Mouse (Mus musculus) lung, postnatal 0 days (tissue): ENCODE measurements around the gene Gli2. TPM values are rescaled to one million over a fixed set of nuclear protein-coding genes. Genes with fewer than 3 reads are reported as not detected.

Source experiments
- ATAC-seq: fragments of 200-750 bp; cut with Nextera tagmentation; 2 replicates; pipeline ENCODE4 v1.8.0; 2017; ENCODE audit warnings: moderate library complexity
- DNase-seq: peaks from one replicate; pipeline ENCODE4 v3.0.0-alpha.2; 2016; ENCODE audit warnings: low spot score
- H3K27ac ChIP-seq: fragments of 300-500 bp; sonication (generic); 2 replicates; pipeline ENCODE4 v1.5.1; 2014; ENCODE audit warnings: antibody characterized with exemption, mild to moderate bottlenecking, low read length, mixed read lengths
- H3K27me3 ChIP-seq: fragments of 300-500 bp; sonication (generic); replicated peaks from 2 replicates; pipeline ENCODE4 v1.6.1; 2014; ENCODE audit warnings: low read length, mixed read lengths; ENCODE audit not compliant: insufficient read depth
- H3K36me3 ChIP-seq: fragments of 300-500 bp; sonication (generic); 2 replicates; pipeline ENCODE4 v1.6.1; 2014; ENCODE audit warnings: low read length, mixed read lengths; ENCODE audit not compliant: insufficient read depth
- H3K4me1 ChIP-seq: fragments of 300-500 bp; sonication (generic); 2 replicates; pipeline ENCODE4 v1.6.1; 2014; ENCODE audit warnings: antibody characterized with exemption, low read depth, low read length, mixed read lengths; ENCODE audit not compliant: insufficient read depth
- H3K4me2 ChIP-seq: fragments of 300-500 bp; sonication (generic); replicated peaks from 2 replicates; pipeline ENCODE4 v1.6.1; 2014; ENCODE audit warnings: low read depth, mild to moderate bottlenecking, low read length, moderate library complexity, mixed read lengths
- H3K4me3 ChIP-seq: fragments of 300-500 bp; sonication (generic); 2 replicates; pipeline ENCODE4 v1.5.1; 2014; ENCODE audit warnings: low read depth, low read length
- H3K9ac ChIP-seq: fragments of 300-500 bp; sonication (generic); replicated peaks from 2 replicates; pipeline ENCODE4 v1.6.1; 2014; ENCODE audit warnings: low read depth, mild to moderate bottlenecking
- H3K9me3 ChIP-seq: fragments of 300-500 bp; sonication (generic); 2 replicates; pipeline ENCODE4 v1.6.1; 2016; ENCODE audit warnings: low read length, mixed read lengths
- CTCF ChIP-seq: IDR thresholded peaks from 2 replicates; pipeline ENCODE4 v1.5.1; 2016; ENCODE audit warnings: antibody characterized with exemption, mild to moderate bottlenecking
- EP300 ChIP-seq: IDR thresholded peaks from 2 replicates; pipeline ENCODE4 v1.6.1; 2016; ENCODE audit warnings: antibody characterized with exemption, mild to moderate bottlenecking, control low read depth
- WGBS: fragments of 180-500 bp; shearing (Covaris S2); extraction: QIAGEN DNeasy Blood & Tissue Kit; methylation state at CpG from one replicate; pipeline ENCODE4 v1.1.7; 2014; 5-methylcytosine and 5-hydroxymethylcytosine counted together
- polyA plus RNA-seq: library from polyadenylated mRNA; unstranded; fragments of >200 nt; fragmentation: Nextera tagmentation; extraction: Ambion mirVana; gene quantifications from 2 replicates; pipeline ENCODE4 v1.2.1, GENCODE M21; 2015

Gene Gli2
- polyA plus RNA-seq, 1 experiment from 2014 or later: 2.7 TPM

GRCm38 (mm10) chr1:119074910-119075309 is 21.5 kb upstream of the Gli2 start:
- ATAC-seq (no peak), DNase-seq (no peak)
- Histone ChIP-seq H3K27ac (no peak overlapping the region), H3K4me1 (no peaks in the 10 kb centered on the region), H3K4me3 (no peak overlapping the region), H3K4me2 (no peak overlapping the region), H3K9me3 (no peaks in the 10 kb centered on the region), H3K36me3 (no peaks in the 10 kb centered on the region), H3K9ac (no peak overlapping the region), H3K27me3 (peaks cover 4% of the 10 kb centered on the region)
- TF ChIP-seq EP300: no peak
- peak; percentile 50 for TF ChIP-seq CTCF
- 59% methylated on average over 6 of the region's 6 CpGs for whole genome bisulfite sequencing

- Histone ChIP-seq H3K36me3 (no peaks in the 10 kb centered on the region), H3K4me3 (no peak overlapping the region), H3K4me2 (no peak overlapping the region), H3K27me3 (peaks cover 4% of the 10 kb centered on the region), H3K4me1 (no peaks in the 10 kb centered on the region), H3K9ac (no peak overlapping the region), H3K27ac (no peak overlapping the region), H3K9me3 (no peaks in the 10 kb centered on the region)
- no peak for TF ChIP-seq EP300
- TF ChIP-seq CTCF: no peak
- WGBS: 83% methylated on average over 7 of the region's 7 CpGs
- ATAC-seq: no peak
- no peak for DNase-seq
Observed at GRCm38 (mm10) chr1:119073876-119074275, 20.5 kb upstream of the Gli2 start.

GRCm38 (mm10) chr1:119064892-119065671 is 11.7 kb upstream of the Gli2 start:
- Histone ChIP-seq H3K27me3 (no peaks in the 10 kb centered on the region), H3K9ac (no peak overlapping the region), H3K4me1 (no peaks in the 10 kb centered on the region), H3K4me3 (no peak overlapping the region), H3K27ac (no peak overlapping the region), H3K9me3 (no peaks in the 10 kb centered on the region), H3K4me2 (no peak overlapping the region), H3K36me3 (no peaks in the 10 kb centered on the region)
- ATAC-seq (no peak), DNase-seq (peak; percentile 24)
- TF ChIP-seq EP300 (no peak), CTCF (no peak)
- WGBS: 52% methylated on average over 20 of the region's 20 CpGs

- peaks cover 16% of the 10 kb centered on the region; the same call in 1 of the 2 replicates for H3K27me3 ChIP-seq
- peak; percentile 70 for DNase-seq
- no peak for TF ChIP-seq EP300
- H3K4me1 ChIP-seq: 0 out of 2 replicates have a peak, but pooled peaks cover 4% of the 10 kb centered on the region
- no peak overlapping the region for H3K27ac ChIP-seq
- ATAC-seq: peak; percentile 31
- H3K9ac ChIP-seq: no peak overlapping the region
- no peak overlapping the region for H3K4me3 ChIP-seq
- H3K9me3 ChIP-seq: no peaks in the 10 kb centered on the region
- 45% methylated on average over 8 of the region's 8 CpGs for whole genome bisulfite sequencing
- no peaks in the 10 kb centered on the region for H3K36me3 ChIP-seq
- no peak overlapping the region for H3K4me2 ChIP-seq
Observed at GRCm38 (mm10) chr1:119056491-119056890, 3.1 kb upstream of the Gli2 start.

- 0 out of 2 replicates have a peak, but pooled peaks cover 4% of the 10 kb centered on the region for H3K4me1 ChIP-seq
- peaks cover 21% of the 10 kb centered on the region; the same call in 1 of the 2 replicates for H3K27me3 ChIP-seq
- TF ChIP-seq EP300 (no peak), CTCF (no peak)
- no peak overlapping the region for H3K4me2 ChIP-seq
- H3K9ac ChIP-seq: no peak overlapping the region
- no peaks in the 10 kb centered on the region for H3K9me3 ChIP-seq
- no peak overlapping the region for H3K27ac ChIP-seq
- no peak overlapping the region for H3K4me3 ChIP-seq
- no peak for ATAC-seq
- no peak for DNase-seq
- no peaks in the 10 kb centered on the region for H3K36me3 ChIP-seq
- WGBS: 84% methylated on average over 4 of the region's 4 CpGs
Observed at GRCm38 (mm10) chr1:119055801-119056200, 2.4 kb upstream of the Gli2 start.

DNA sequence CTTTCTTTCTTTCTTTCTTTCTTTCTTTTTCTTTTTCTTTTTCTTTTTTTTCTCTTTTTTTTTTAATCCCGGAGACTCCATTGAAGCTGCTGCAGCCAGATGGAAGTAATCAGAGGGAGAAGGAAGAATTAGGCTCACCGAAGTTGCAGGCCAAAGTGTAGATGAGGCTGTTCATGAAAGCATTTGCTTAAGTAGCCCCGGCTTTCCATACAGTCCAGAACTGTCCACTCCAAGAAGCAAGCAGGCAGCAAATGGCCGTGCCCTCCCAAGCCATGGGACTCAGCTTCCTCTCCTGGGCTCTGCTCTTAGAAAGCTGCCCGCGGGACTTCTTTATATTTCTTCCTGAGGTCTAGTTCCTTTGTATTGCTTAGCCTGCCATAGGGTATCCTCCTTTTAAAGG is 1.0 kb upstream of the Gli2 start:
- Histone ChIP-seq H3K9me3 (no peaks in the 10 kb centered on the region), H3K27me3 (peaks cover 33% of the 10 kb centered on the region; the same call in 1 of the 2 replicates), H3K36me3 (no peaks in the 10 kb centered on the region), H3K4me1 (0 out of 2 replicates have a peak, but pooled peaks cover 4% of the 10 kb centered on the region), H3K27ac (no peak overlapping the region), H3K4me3 (peak overlapping the region; percentile 45), H3K9ac (no peak overlapping the region), H3K4me2 (peak overlapping the region; percentile 79)
- ATAC-seq (no peak), DNase-seq (no peak)
- WGBS: 39% methylated on average over 6 of the region's 6 CpGs
- TF ChIP-seq CTCF: no peak
- no peak for TF ChIP-seq EP300
